Mouse (Mus musculus) left cerebral cortex, adult 11 months (tissue): ENCODE measurements at regions not wholly inside any gene's neighbourhood (a gene's known extent, or its start where the extent isn't known, plus 50 kb on each side); places are given as distances from the start of the nearest gene placed in this dataset.

Experiments used
- DNase-seq: peaks from one replicate; pipeline ENCODE4 v3.0.0; 2022; ENCODE audit warnings: low spot score

DNA sequence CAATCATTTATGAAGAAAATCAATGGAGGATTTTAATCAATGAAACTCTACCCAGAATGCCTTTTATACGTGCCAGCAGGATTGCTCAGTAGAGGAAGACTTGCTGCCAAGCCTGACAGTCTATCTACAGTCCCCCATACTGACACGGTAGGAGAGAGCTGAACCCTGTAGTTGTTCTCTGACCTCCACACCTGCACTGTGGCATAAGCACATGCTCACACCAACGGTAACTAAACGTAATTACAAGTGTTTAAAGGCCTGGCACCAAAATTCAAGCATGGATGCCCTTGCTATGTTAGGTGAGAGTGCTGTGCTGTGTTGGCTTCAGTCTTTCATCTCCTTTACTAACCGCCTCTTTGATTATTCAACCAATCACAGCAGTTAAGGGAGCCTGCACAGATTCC is 190.8 kb downstream of the Pfkfb3 start:
- DNase-seq: no peak

DNA sequence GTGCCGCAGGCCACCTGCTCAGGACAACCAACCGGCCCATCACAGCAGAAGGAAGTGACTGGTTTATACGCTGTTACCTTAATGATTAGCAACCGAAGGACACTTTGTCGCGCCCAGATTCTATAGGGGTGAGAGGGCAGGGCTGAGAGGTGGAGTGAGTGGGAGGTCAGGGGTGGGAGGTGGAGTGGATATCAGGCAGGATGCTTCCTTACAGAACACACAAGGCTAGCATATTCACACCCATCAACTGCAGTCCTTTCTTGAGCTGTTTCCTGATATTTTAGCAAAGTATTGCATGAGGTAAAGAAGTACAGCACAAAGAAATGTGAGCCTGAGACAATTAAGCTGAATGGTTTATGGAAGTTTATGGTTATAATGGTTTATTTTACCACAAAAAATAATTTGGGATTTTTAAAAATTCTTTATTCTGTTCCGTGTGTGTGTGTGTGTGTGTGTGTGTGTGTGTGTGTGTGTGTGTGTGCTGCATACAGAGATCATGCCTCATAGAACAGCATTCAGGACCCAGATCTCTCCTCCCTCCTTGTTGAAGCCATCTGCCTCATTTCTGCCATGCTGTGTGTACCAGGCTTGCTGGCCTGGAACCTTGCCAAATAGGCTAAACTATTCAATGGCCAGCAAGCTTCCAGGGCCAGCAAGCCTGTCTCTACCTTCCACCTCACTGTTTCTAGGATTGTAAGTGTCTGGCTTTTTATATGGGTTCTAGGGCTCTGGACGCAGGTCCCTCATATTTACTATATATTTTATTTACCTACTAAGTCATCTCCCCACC is 190.5 kb downstream of the Prkcq start:
- no peak for DNase-seq

DNA sequence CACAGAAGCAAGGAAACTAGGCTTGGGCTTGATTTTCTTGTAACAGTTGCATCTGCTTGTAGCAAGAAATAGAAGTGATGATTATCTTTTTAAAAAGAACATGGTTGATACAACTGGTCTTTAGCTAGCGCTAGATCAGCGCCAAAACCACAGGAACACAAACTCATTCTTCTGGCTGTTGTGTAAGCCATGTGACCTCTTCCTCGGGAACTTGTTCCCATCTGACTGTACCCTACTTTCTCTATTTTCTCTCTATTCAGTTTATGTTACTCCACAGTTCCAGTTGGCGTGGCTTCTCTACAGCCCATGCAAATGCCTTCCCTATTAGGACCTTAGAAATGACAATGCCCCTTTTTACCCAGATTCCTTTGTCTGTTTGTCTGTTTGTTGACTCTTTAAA is 187.4 kb downstream of the Prkcq start:
- no peak for DNase-seq

DNA sequence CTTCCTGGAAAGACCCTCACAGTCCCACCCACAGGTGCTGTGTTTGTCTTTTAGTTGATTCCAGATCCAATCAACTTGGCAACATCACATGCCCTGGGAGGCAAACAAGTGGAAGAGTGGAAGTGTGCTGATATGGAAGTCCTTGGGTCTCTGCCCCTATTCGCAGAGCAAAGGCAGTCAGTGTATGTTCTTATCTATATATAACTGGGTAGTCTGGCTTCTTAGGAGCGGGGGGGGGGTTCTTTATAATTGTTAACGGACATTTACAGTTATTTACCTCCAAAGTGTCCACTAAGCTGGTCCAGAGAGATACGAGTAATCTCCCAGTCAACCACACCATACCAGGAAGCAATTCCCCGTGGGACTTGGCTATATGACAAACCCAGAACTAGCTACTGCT is 184.8 kb downstream of the Prkcq start:
- no peak for DNase-seq

DNA sequence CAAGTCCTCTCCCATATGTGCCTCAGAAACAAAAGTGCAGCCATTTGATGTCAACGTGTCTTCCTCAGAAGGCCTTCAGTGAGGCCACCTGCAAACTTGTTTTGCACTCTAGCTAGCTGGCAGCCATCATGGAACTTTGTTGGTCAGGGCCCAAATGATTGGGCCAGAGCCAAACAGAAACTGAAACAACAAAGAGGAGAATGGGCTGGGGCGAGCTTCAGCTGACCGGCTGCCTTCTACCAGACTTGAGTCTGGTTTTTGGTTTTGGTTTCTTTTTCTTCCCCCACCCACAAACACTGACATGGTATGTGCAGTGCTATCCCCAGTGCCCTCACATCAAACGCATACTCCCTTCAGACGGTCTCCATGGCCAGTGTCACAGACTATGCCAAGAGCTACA is 183.7 kb downstream of the Prkcq start:
- no peak for DNase-seq
